Mouse (Mus musculus): ENCODE data around the gene Olfr784. TPM values are rescaled to one million over a fixed set of nuclear protein-coding genes. Genes with fewer than 3 reads are reported as not detected.
"Not testable (repeated sequence)": the region's sequence is repeated elsewhere in the genome, so short reads cannot be mapped to it uniquely, and the experiment has no call there.

Olfr784 gene
- total RNA-seq (2015) = 0.11 and 0.14 TPM in 2 replicates
- total RNA-seq (2017) = 0.15 and 0.16 TPM in 2 replicates

DNA sequence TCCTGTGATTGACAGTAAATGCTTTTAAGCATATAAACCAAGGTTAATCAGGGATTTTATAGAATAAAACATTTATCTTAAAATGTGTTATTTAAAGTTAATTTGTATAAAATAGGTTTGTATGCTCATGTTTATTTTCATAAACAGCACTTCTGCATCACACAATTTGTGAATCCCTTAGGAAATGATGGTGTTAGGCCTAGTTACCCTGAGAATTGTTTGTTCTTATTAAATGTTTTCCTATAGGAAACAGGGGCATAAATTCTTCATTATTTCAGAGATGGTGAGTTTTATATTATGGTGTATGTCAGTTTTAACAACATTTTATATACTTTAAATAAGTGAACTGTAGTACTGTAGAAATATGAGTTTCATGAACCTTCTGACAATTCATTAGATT lies at the start of gene Olfr784:
Gene Olfr784, plus strand, starts transcription at position 301 of the 400 bp plus-strand sequence.
- no peak for ATAC-seq (ENCODE audit: poor library complexity, severe bottlenecking)

DNA sequence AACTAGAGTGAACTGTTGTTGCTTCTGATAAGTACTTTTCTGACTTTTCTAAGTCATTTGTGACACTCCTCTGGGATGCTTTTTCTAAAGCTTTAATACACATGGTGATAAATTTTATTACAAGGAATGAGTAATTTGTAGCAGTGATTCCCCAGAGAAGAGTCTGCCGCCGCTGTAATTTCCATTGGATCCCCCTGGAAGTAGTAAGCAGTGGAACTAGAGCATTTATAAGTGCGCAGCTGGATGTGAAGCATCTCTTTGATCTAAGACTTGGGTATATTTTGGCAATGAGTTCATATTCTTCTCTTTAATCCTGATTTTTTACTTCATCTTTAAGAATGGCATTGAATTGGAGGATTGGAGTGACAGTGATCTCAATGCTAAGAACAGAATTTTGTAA lies 35.3 kb upstream of the Olfr784 start, which contains the start of gene Olfr782:
Gene Olfr782, plus strand, starts transcription at position 301 of the 400 bp plus-strand sequence.
- no peak for ATAC-seq (ENCODE audit: poor library complexity, severe bottlenecking)

DNA sequence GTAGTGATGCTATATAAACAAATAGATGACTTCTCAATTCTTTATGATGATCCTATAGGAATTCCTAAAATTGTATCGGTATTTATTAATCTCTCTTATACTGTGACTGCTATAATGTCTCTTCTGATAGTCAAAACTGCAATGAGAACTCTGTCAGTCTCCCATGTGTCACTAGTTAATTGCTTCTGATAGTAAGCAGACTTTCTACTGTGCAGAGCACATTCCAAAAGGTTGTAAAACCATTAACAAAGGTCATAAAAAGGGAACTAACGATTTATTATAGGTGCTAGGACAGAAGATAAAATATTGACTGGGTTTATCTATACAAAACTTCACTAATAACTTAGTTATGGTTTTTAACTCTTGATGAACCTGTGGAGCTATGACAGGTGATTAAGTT lies 31.4 kb upstream of the Olfr784 start:
- not testable (repeated sequence) for ATAC-seq (ENCODE audit: poor library complexity, severe bottlenecking)

DNA sequence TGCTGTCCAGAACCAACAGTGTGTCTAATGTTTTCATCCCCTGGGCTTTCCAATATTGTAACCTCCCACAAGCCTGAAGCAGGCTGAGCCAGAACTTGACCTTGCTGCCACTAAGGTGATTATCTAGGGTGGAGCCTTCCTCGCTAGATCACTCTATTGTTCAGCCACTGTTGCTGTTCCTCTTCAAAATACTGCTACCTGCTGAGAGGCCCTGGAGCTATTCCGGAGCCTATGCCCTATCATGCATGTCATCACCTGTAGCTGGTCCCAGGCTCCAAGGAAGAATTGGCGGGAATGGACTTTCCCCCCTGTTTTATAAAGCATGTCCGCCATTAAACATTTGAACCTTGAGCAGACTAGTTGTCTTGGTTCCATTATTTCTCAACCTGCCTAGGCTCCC lies 27.4 kb upstream of the Olfr784 start:
- ATAC-seq (ENCODE audit: poor library complexity, severe bottlenecking) = not testable (repeated sequence)

GRCm38 (mm10) chr10:129357307-129357706 lies 26.6 kb upstream of the Olfr784 start:
- ATAC-seq (ENCODE audit: poor library complexity, severe bottlenecking) = no peak

DNA sequence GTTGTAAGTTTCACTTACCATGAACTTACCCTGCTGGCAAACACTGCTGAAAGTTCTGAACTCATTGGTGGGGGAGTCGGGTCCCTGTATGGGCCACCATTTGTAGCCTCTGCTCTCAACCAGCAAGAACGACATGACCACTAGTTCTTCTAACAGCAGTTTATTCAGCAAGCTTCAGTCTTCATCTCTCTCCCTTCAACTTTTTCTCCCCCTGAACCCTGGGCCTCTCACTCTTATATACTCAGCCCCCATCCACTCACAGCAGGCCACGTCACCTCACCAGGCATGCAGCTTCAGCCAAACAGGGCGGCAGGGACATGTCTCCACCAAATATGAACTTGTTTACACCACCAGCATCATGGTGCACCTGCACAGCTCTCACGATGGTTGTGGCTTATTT lies 9.8 kb upstream of the Olfr784 start:
- ATAC-seq (ENCODE audit: poor library complexity, severe bottlenecking) = not testable (repeated sequence)

DNA sequence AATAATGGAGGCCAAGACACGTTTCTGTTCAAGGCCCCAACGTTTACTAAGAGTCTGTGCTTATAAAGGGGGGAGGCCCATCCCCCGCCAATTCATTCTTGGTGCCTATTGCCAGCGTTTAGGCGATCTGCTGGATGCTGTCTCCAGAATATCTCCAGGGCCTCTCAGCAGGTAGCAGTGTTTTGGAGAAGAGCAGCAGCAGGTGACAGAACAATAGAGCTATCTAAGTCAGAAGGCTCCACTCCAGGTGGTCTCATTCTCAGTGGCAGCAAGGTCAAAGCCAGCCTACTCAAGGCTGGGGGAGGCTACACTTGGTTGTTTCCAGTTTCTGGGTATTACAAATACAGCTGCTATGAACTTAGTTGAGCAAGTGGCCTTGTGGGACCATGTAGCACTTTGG lies 17.0 kb downstream of the Olfr784 start:
- ATAC-seq (ENCODE audit: poor library complexity, severe bottlenecking) = no peak

DNA sequence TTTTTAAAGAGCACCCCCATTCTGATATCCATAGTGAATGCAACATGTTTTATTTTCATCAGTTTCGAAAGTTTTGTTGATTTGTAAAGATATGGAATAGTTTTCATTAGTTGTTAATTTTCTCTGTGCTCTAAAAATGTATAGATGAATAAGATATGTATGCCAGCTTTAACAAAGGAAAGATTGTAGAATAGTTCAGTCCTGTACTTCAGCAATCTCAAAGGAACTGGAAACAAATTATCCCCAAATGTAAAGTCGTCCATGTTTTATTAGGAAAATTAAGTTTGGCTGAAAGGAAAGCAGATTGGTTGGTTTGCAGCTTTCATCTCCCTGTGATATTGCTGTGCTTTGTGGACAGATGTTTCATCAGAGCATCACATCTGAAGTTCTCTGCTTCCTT lies 21.2 kb downstream of the Olfr784 start, which contains the start of gene Olfr785:
Gene Olfr785, plus strand, starts transcription at position 301 of the 400 bp plus-strand sequence.
- ATAC-seq (ENCODE audit: poor library complexity, severe bottlenecking) = no peak

GRCm38 (mm10) chr10:129427006-129427405 lies 43.1 kb downstream of the Olfr784 start, which contains the start of gene Olfr786:
Gene Olfr786 (plus strand): TSS chr10:129427306.
- no peak for ATAC-seq (ENCODE audit: poor library complexity, severe bottlenecking)

Other genes starting within 250 kb of the Olfr784 start
- not detected in 2 replicates for gene Olfr770, start 245.1 kb upstream of the Olfr784 start, total RNA-seq (2015)
- not detected in 2 replicates for gene Olfr770, start 245.1 kb upstream of the Olfr784 start, total RNA-seq (2017)
- gene Olfr771, start 219.3 kb upstream of the Olfr784 start, total RNA-seq (2015) = not detected in 2 replicates
- not detected in 2 replicates for gene Olfr771, start 219.3 kb upstream of the Olfr784 start, total RNA-seq (2017)
- gene Olfr772, start 206.2 kb upstream of the Olfr784 start, total RNA-seq (2015) = not detected in 2 replicates
- not detected in 2 replicates for gene Olfr772, start 206.2 kb upstream of the Olfr784 start, total RNA-seq (2017)
- not detected in 2 replicates for gene Olfr773, start 196.7 kb upstream of the Olfr784 start, total RNA-seq (2015)
- not detected in 2 replicates for gene Olfr773, start 196.7 kb upstream of the Olfr784 start, total RNA-seq (2017)
- gene Olfr774, start 147.9 kb upstream of the Olfr784 start, total RNA-seq (2015) = not detected in 2 replicates
- not detected in 2 replicates for gene Olfr774, start 147.9 kb upstream of the Olfr784 start, total RNA-seq (2017)
- gene Olfr775, start 135.7 kb upstream of the Olfr784 start, total RNA-seq (2015) = not detected in 2 replicates
- gene Olfr775, start 135.7 kb upstream of the Olfr784 start, total RNA-seq (2017) = not detected in 2 replicates
- not detected in 2 replicates for gene Olfr776, start 125.0 kb upstream of the Olfr784 start, total RNA-seq (2015)
- gene Olfr776, start 125.0 kb upstream of the Olfr784 start, total RNA-seq (2017) = not detected in 2 replicates
- gene Olfr777, start 112.6 kb upstream of the Olfr784 start, total RNA-seq (2015) = not detected in 2 replicates
- not detected in 2 replicates for gene Olfr777, start 112.6 kb upstream of the Olfr784 start, total RNA-seq (2017)
- not detected in 2 replicates for gene Olfr780, start 66.0 kb upstream of the Olfr784 start, total RNA-seq (2015)
- not detected in 2 replicates for gene Olfr780, start 66.0 kb upstream of the Olfr784 start, total RNA-seq (2017)
- gene Olfr781, start 55.2 kb upstream of the Olfr784 start, total RNA-seq (2015) = not detected in 2 replicates
- gene Olfr781, start 55.2 kb upstream of the Olfr784 start, total RNA-seq (2017) = not detected in 2 replicates
- gene Olfr782, start 35.2 kb upstream of the Olfr784 start, total RNA-seq (2015) = not detected in 2 replicates
- not detected in 2 replicates for gene Olfr782, start 35.2 kb upstream of the Olfr784 start, total RNA-seq (2017)
- not detected in 2 replicates for gene Olfr785, start 21.3 kb downstream of the Olfr784 start, total RNA-seq (2015)
- not detected in 2 replicates for gene Olfr785, start 21.3 kb downstream of the Olfr784 start, total RNA-seq (2017)
- not detected in 2 replicates for gene Olfr786, start 43.2 kb downstream of the Olfr784 start, total RNA-seq (2015)
- not detected in 2 replicates for gene Olfr786, start 43.2 kb downstream of the Olfr784 start, total RNA-seq (2017)
- not detected in 2 replicates for gene Olfr787, start 77.8 kb downstream of the Olfr784 start, total RNA-seq (2015)
- not detected in 2 replicates for gene Olfr787, start 77.8 kb downstream of the Olfr784 start, total RNA-seq (2017)
- gene Olfr788, start 86.9 kb downstream of the Olfr784 start, total RNA-seq (2015) = not detected in 2 replicates
- not detected in 2 replicates for gene Olfr788, start 86.9 kb downstream of the Olfr784 start, total RNA-seq (2017)
- gene Olfr789, start 100.7 kb downstream of the Olfr784 start, total RNA-seq (2015) = not detected in 2 replicates
- gene Olfr789, start 100.7 kb downstream of the Olfr784 start, total RNA-seq (2017) = not detected in 2 replicates
- gene Olfr790, start 114.4 kb downstream of the Olfr784 start, total RNA-seq (2015) = not detected in 2 replicates
- gene Olfr790, start 114.4 kb downstream of the Olfr784 start, total RNA-seq (2017) = not detected in 2 replicates
- not detected in 2 replicates for gene Olfr791, start 137.7 kb downstream of the Olfr784 start, total RNA-seq (2015)
- gene Olfr791, start 137.7 kb downstream of the Olfr784 start, total RNA-seq (2017) = not detected in 2 replicates
- not detected in 2 replicates for gene Olfr792, start 155.1 kb downstream of the Olfr784 start, total RNA-seq (2015)
- gene Olfr792, start 155.1 kb downstream of the Olfr784 start, total RNA-seq (2017) = not detected in 2 replicates
- gene Olfr794, start 183.6 kb downstream of the Olfr784 start, total RNA-seq (2015) = not detected in 2 replicates
- not detected in 2 replicates for gene Olfr794, start 183.6 kb downstream of the Olfr784 start, total RNA-seq (2017)
- gene Olfr796, start 228.5 kb downstream of the Olfr784 start, total RNA-seq (2015) = not detected in 2 replicates
- gene Olfr796, start 228.5 kb downstream of the Olfr784 start, total RNA-seq (2017) = not detected in 2 replicates
- not detected in 2 replicates for gene Olfr798, start 243.9 kb downstream of the Olfr784 start, total RNA-seq (2015)
- not detected in 2 replicates for gene Olfr798, start 243.9 kb downstream of the Olfr784 start, total RNA-seq (2017)

All from megakaryocyte, adult 5-6 weeks (primary cell).